Mouse (Mus musculus) hindbrain, embryonic 14.5 days (tissue): Measurements from ENCODE around the gene Gm17416. TPM values are rescaled to one million over a fixed set of nuclear protein-coding genes. Genes with fewer than 3 reads are reported as not detected.

ENCODE experiments used
- ATAC-seq: fragments of 200-750 bp; cut with Nextera tagmentation; 2 replicates; pipeline ENCODE4 v1.8.0; 2017; ENCODE audit warnings: moderate number of reproducible peaks, mild to moderate bottlenecking, moderate TSS enrichment, moderate library complexity; ENCODE audit not compliant: low FRiP score
- DNase-seq: peaks from one replicate; pipeline ENCODE4 v3.0.0-alpha.2; 2015; ENCODE audit warnings: low spot score
- H3K27ac ChIP-seq: fragments of 300-500 bp; sonication (generic); 2 replicates; pipeline ENCODE4 v1.5.1; 2014; ENCODE audit warnings: mild to moderate bottlenecking, moderate library complexity
- H3K27me3 ChIP-seq: fragments of 300-500 bp; sonication (generic); 2 replicates; pipeline ENCODE4 v1.6.1; 2014; ENCODE audit warnings: mild to moderate bottlenecking, low read length, mixed read lengths; ENCODE audit not compliant: control insufficient read depth, insufficient read depth
- H3K36me3 ChIP-seq: fragments of 300-500 bp; sonication (generic); replicated peaks from 2 replicates; pipeline ENCODE4 v1.6.1; 2014; ENCODE audit not compliant: control insufficient read depth, insufficient read depth
- H3K4me1 ChIP-seq: fragments of 300-500 bp; sonication (generic); replicated peaks from 2 replicates; pipeline ENCODE4 v1.6.1; 2014; ENCODE audit warnings: antibody characterized with exemption, low read length, mixed read lengths; ENCODE audit not compliant: control insufficient read depth, insufficient read depth
- H3K4me2 ChIP-seq: fragments of 300-500 bp; sonication (generic); replicated peaks from 2 replicates; pipeline ENCODE4 v1.6.1; 2014; ENCODE audit warnings: mild to moderate bottlenecking, moderate library complexity
- H3K4me3 ChIP-seq: fragments of 300-500 bp; sonication (generic); replicated peaks from 2 replicates; pipeline ENCODE4 v1.5.1; 2014; ENCODE audit warnings: mild to moderate bottlenecking, low read length
- H3K9ac ChIP-seq: fragments of 300-500 bp; sonication (generic); 2 replicates; pipeline ENCODE4 v1.6.1; 2014
- H3K9me3 ChIP-seq: fragments of 300-500 bp; sonication (generic); 2 replicates; pipeline ENCODE4 v1.6.1; 2016; ENCODE audit warnings: low read length; ENCODE audit not compliant: control insufficient read depth
- WGBS: fragments of 180-500 bp; shearing (Covaris S2); extraction: QIAGEN DNeasy Blood & Tissue Kit; methylation state at CpG from one replicate; pipeline ENCODE4 v1.1.7; 2014; 5-methylcytosine and 5-hydroxymethylcytosine counted together
- polyA plus RNA-seq: library from polyadenylated mRNA; unstranded; fragments of >200 nt; fragmentation: Nextera tagmentation; extraction: Ambion mirVana; gene quantifications from 2 replicates; pipeline ENCODE4 v1.2.1, GENCODE M21; 2014

The Gm17416 gene
- not detected in 2 replicates for polyA plus RNA-seq

- no peak within 1 kb of the TSS for H3K27ac ChIP-seq
Measured at GRCm38 (mm10) chr2:152569038-152569437, at the start of gene Gm17416. Gene Gm17416, plus strand, starts transcription at chr2:152569338.

GRCm38 (mm10) chr2:152539944-152540710, 29.0 kb upstream of the Gm17416 start, which contains the start of gene Defb29:
Gene Defb29, minus strand, starts transcription at chr2:152540098.
- ATAC-seq (no peak), DNase-seq (no peak)
- Histone ChIP-seq H3K36me3 (no peaks in the 10 kb centered on the region), H3K4me2 (no peak within 1 kb of the TSS), H3K27me3 (no peaks in the 10 kb centered on the region), H3K27ac (no peak within 1 kb of the TSS), H3K4me3 (no peak within 1 kb of the TSS), H3K9ac (no peak within 1 kb of the TSS), H3K9me3 (no peaks in the 10 kb centered on the region), H3K4me1 (no peaks in the 10 kb centered on the region)
- 57% methylated on average over 13 of the region's 13 CpGs for WGBS

More at GRCm38 (mm10) chr2:152569038-152569437, at the start of gene Gm17416:
- H3K4me3 ChIP-seq, result no peak within 1 kb of the TSS
- ATAC-seq (no peak), DNase-seq (no peak)
- no peaks in the 10 kb centered on the region for H3K27me3 ChIP-seq
- no peak within 1 kb of the TSS for H3K4me2 ChIP-seq
- H3K36me3 ChIP-seq, result no peaks in the 10 kb centered on the region
- no peaks in the 10 kb centered on the region for H3K4me1 ChIP-seq
- WGBS, result 87% methylated on average over 5 of the region's 5 CpGs
- no peaks in the 10 kb centered on the region for H3K9me3 ChIP-seq
- no peak within 1 kb of the TSS for H3K9ac ChIP-seq

- Histone ChIP-seq H3K4me3 (no peak overlapping the region), H3K27ac (no peak overlapping the region), H3K9me3 (no peaks in the 10 kb centered on the region), H3K36me3 (no peaks in the 10 kb centered on the region), H3K4me2 (no peak overlapping the region), H3K4me1 (no peaks in the 10 kb centered on the region), H3K27me3 (no peaks in the 10 kb centered on the region), H3K9ac (no peak overlapping the region)
- ATAC-seq (no peak), DNase-seq (no peak)
- WGBS, result 90% methylated on average over 9 of the region's 9 CpGs
Measured at GRCm38 (mm10) chr2:152541979-152542378, 27.2 kb upstream of the Gm17416 start.

GRCm38 (mm10) chr2:152542897-152543296, 26.2 kb upstream of the Gm17416 start:
- Histone ChIP-seq H3K9ac (no peak overlapping the region), H3K4me1 (no peaks in the 10 kb centered on the region), H3K4me2 (no peak overlapping the region), H3K27me3 (no peaks in the 10 kb centered on the region), H3K36me3 (no peaks in the 10 kb centered on the region), H3K27ac (no peak overlapping the region), H3K4me3 (no peak overlapping the region), H3K9me3 (no peaks in the 10 kb centered on the region)
- no peak for DNase-seq
- no peak for ATAC-seq
- WGBS, result 76% methylated on average over 2 of the region's 2 CpGs

GRCm38 (mm10) chr2:152543478-152543877, 25.7 kb upstream of the Gm17416 start:
- no peaks in the 10 kb centered on the region for H3K9me3 ChIP-seq
- no peak overlapping the region for H3K9ac ChIP-seq
- H3K4me2 ChIP-seq, result no peak overlapping the region
- 79% methylated on average over 4 of the region's 4 CpGs for WGBS
- DNase-seq (no peak), ATAC-seq (no peak)
- no peaks in the 10 kb centered on the region for H3K36me3 ChIP-seq
- H3K27me3 ChIP-seq, result no peaks in the 10 kb centered on the region
- H3K27ac ChIP-seq, result no peak overlapping the region
- H3K4me3 ChIP-seq, result no peak overlapping the region
- no peaks in the 10 kb centered on the region for H3K4me1 ChIP-seq

GRCm38 (mm10) chr2:152544691-152545090, 24.4 kb upstream of the Gm17416 start:
- Histone ChIP-seq H3K4me2 (no peak overlapping the region), H3K9ac (no peak overlapping the region), H3K4me3 (no peak overlapping the region), H3K4me1 (no peaks in the 10 kb centered on the region), H3K27me3 (no peaks in the 10 kb centered on the region), H3K27ac (no peak overlapping the region), H3K36me3 (no peaks in the 10 kb centered on the region), H3K9me3 (no peaks in the 10 kb centered on the region)
- ATAC-seq (no peak; the same call in 1 of the 2 replicates), DNase-seq (peak; percentile 45)
- WGBS, result 30% methylated on average over 4 of the region's 4 CpGs

GRCm38 (mm10) chr2:152548124-152548523, 21.0 kb upstream of the Gm17416 start:
- H3K9me3 ChIP-seq, result no peaks in the 10 kb centered on the region
- 71% methylated on average over 5 of the region's 5 CpGs for WGBS
- H3K9ac ChIP-seq, result no peak overlapping the region
- H3K27me3 ChIP-seq, result no peaks in the 10 kb centered on the region
- no peak for DNase-seq
- H3K27ac ChIP-seq, result no peak overlapping the region
- no peak overlapping the region for H3K4me3 ChIP-seq
- H3K4me1 ChIP-seq, result no peaks in the 10 kb centered on the region
- no peak for ATAC-seq
- H3K4me2 ChIP-seq, result no peak overlapping the region
- H3K36me3 ChIP-seq, result no peaks in the 10 kb centered on the region

- Histone ChIP-seq H3K9ac (no peak overlapping the region), H3K27ac (no peak overlapping the region), H3K9me3 (no peaks in the 10 kb centered on the region), H3K4me2 (peak overlapping the region; percentile 31), H3K27me3 (no peaks in the 10 kb centered on the region), H3K4me3 (no peak overlapping the region), H3K4me1 (0 out of 2 replicates have a peak, but pooled peaks cover 4% of the 10 kb centered on the region), H3K36me3 (no peaks in the 10 kb centered on the region)
- ATAC-seq, result no peak
- DNase-seq, result peak; percentile 82
- 13% methylated on average over 16 of the region's 16 CpGs for WGBS
Measured at GRCm38 (mm10) chr2:152553774-152554423, 15.2 kb upstream of the Gm17416 start.

GRCm38 (mm10) chr2:152556655-152557054, 12.5 kb upstream of the Gm17416 start:
- Histone ChIP-seq H3K4me1 (0 out of 2 replicates have a peak, but pooled peaks cover 4% of the 10 kb centered on the region), H3K27me3 (no peaks in the 10 kb centered on the region), H3K4me3 (no peak overlapping the region), H3K36me3 (no peaks in the 10 kb centered on the region), H3K27ac (no peak overlapping the region), H3K4me2 (no peak overlapping the region), H3K9ac (no peak overlapping the region), H3K9me3 (no peaks in the 10 kb centered on the region)
- 91% methylated on average over 7 of the region's 7 CpGs for WGBS
- ATAC-seq, result no peak
- no peak for DNase-seq
